Mouse (Mus musculus): ENCODE data around the gene Wnt7b.

- TF ChIP-seq ZNF384 (IDR thresholded peaks at IDR 0.05; ENCODE audit: low read depth, low read length) (no peak), CHD2 (IDR thresholded peaks at IDR 0.05; ENCODE audit: low read depth, low read length) (no peak), ZC3H11A (IDR thresholded peaks at IDR 0.05; ENCODE audit: borderline replicate concordance, low read depth, low read length) (no peak), MAFK (IDR thresholded peaks at IDR 0.05; ENCODE audit: insufficient read depth, low read depth, low read length) (no peak), HCFC1 (IDR thresholded peaks at IDR 0.05; ENCODE audit: borderline replicate concordance, insufficient read depth, low read length) (no peak)
Observed at GRCm38 (mm10) chr15:85494163-85494621, 88.1 kb downstream of the Wnt7b start.
